Mouse (Mus musculus): ENCODE data around the gene Ndufb3. TPM values are rescaled to one million over a fixed set of nuclear protein-coding genes. Genes with fewer than 3 reads are reported as not detected.
"Not testable (repeated sequence)": the region's sequence is repeated elsewhere in the genome, so short reads cannot be mapped to it uniquely, and the experiment has no call there.

The Ndufb3 gene
- polyA plus RNA-seq, 1 experiment from 2014 or later = 155 TPM

- Histone ChIP-seq H3K27me3 (no peaks in the 10 kb centered on the region), H3K9me3 (no peaks in the 10 kb centered on the region), H3K36me3 (no peaks in the 10 kb centered on the region), H3K4me3 (replicated peaks) (peak overlapping the region; percentile 86), H3K4me1 (replicated peaks) (peaks cover 12% of the 10 kb centered on the region), H3K27ac (peak overlapping the region; percentile 73; the same call in 1 of the 2 replicates), H3K9ac (replicated peaks) (peak overlapping the region; percentile 91), H3K4me2 (peak overlapping the region; percentile 87)
- 7% methylated on average over 29 of the region's 36 CpGs for WGBS
- ATAC-seq (ENCODE audit: insufficient number of reproducible peaks, insufficient read depth, low FRiP score, low TSS enrichment, low read depth) = peak; percentile 60
These were observed 612 bp upstream of the Ndufb3 start for GRCm38 (mm10) chr1:58585373-58586170.

GRCm38 (mm10) chr1:58587491-58587890, 1.3 kb downstream of the Ndufb3 start:
- no peak overlapping the region for H3K9ac ChIP-seq (replicated peaks)
- H3K27me3 ChIP-seq = no peaks in the 10 kb centered on the region
- H3K36me3 ChIP-seq = peaks cover 10% of the 10 kb centered on the region; the same call in 1 of the 2 replicates
- peak overlapping the region; percentile 87 for H3K4me2 ChIP-seq
- no peaks in the 10 kb centered on the region for H3K9me3 ChIP-seq
- no peak overlapping the region for H3K27ac ChIP-seq
- 84% methylated on average over 1 of the region's 1 CpGs for WGBS
- no peak for ATAC-seq (ENCODE audit: insufficient number of reproducible peaks, insufficient read depth, low FRiP score, low TSS enrichment, low read depth)
- peaks cover 12% of the 10 kb centered on the region for H3K4me1 ChIP-seq (replicated peaks)
- peak overlapping the region; percentile 86 for H3K4me3 ChIP-seq (replicated peaks)

- Histone ChIP-seq H3K4me3 (replicated peaks) (no peak overlapping the region), H3K27me3 (no peaks in the 10 kb centered on the region), H3K4me1 (replicated peaks) (no peaks in the 10 kb centered on the region), H3K27ac (no peak overlapping the region), H3K36me3 (no peaks in the 10 kb centered on the region), H3K9ac (replicated peaks) (no peak overlapping the region), H3K4me2 (no peak overlapping the region), H3K9me3 (no peaks in the 10 kb centered on the region)
- WGBS = 77% methylated on average over 4 of the region's 4 CpGs
- ATAC-seq (ENCODE audit: insufficient number of reproducible peaks, insufficient read depth, low FRiP score, low TSS enrichment, low read depth) = no peak
These were observed 16.5 kb downstream of the Ndufb3 start for GRCm38 (mm10) chr1:58602681-58603080.

GRCm38 (mm10) chr1:58603738-58604137, 17.6 kb downstream of the Ndufb3 start:
- no peak for ATAC-seq (ENCODE audit: insufficient number of reproducible peaks, insufficient read depth, low FRiP score, low TSS enrichment, low read depth)
- Histone ChIP-seq H3K27ac (no peak overlapping the region), H3K36me3 (no peaks in the 10 kb centered on the region), H3K9me3 (no peaks in the 10 kb centered on the region), H3K4me2 (no peak overlapping the region), H3K9ac (replicated peaks) (no peak overlapping the region), H3K4me1 (replicated peaks) (no peaks in the 10 kb centered on the region), H3K4me3 (replicated peaks) (no peak overlapping the region), H3K27me3 (no peaks in the 10 kb centered on the region)
- WGBS = 87% methylated on average over 4 of the region's 4 CpGs

- not testable (repeated sequence) for H3K4me1 ChIP-seq (replicated peaks); H3K9ac ChIP-seq (replicated peaks); H3K4me3 ChIP-seq (replicated peaks); H3K9me3 ChIP-seq; H3K27ac ChIP-seq; ATAC-seq (ENCODE audit: insufficient number of reproducible peaks, insufficient read depth, low FRiP score, low TSS enrichment, low read depth); H3K36me3 ChIP-seq; H3K4me2 ChIP-seq; H3K27me3 ChIP-seq
- 84% methylated on average over 5 of the region's 5 CpGs for WGBS
These were observed 23.4 kb downstream of the Ndufb3 start for GRCm38 (mm10) chr1:58609591-58609990.

- Histone ChIP-seq H3K27me3 (no peaks in the 10 kb centered on the region), H3K9me3 (no peaks in the 10 kb centered on the region), H3K4me1 (replicated peaks) (no peaks in the 10 kb centered on the region), H3K9ac (replicated peaks) (no peak overlapping the region), H3K36me3 (no peaks in the 10 kb centered on the region), H3K4me3 (replicated peaks) (no peak overlapping the region), H3K27ac (no peak overlapping the region), H3K4me2 (no peak overlapping the region)
- WGBS = 85% methylated on average over 1 of the region's 1 CpGs
- ATAC-seq (ENCODE audit: insufficient number of reproducible peaks, insufficient read depth, low FRiP score, low TSS enrichment, low read depth) = no peak
These were observed 24.0 kb downstream of the Ndufb3 start for GRCm38 (mm10) chr1:58610166-58610565.

- no peak overlapping the region for H3K4me3 ChIP-seq (replicated peaks)
- no peak overlapping the region for H3K9ac ChIP-seq (replicated peaks)
- 36% methylated on average over 1 of the region's 1 CpGs for WGBS
- H3K27ac ChIP-seq = no peak overlapping the region
- H3K36me3 ChIP-seq = no peaks in the 10 kb centered on the region
- no peaks in the 10 kb centered on the region for H3K4me1 ChIP-seq (replicated peaks)
- no peaks in the 10 kb centered on the region for H3K9me3 ChIP-seq
- H3K4me2 ChIP-seq = no peak overlapping the region
- no peak for ATAC-seq (ENCODE audit: insufficient number of reproducible peaks, insufficient read depth, low FRiP score, low TSS enrichment, low read depth)
- H3K27me3 ChIP-seq = no peaks in the 10 kb centered on the region
These were observed 24.4 kb downstream of the Ndufb3 start for GRCm38 (mm10) chr1:58610611-58611010.

GRCm38 (mm10) chr1:58613786-58614185, 27.6 kb downstream of the Ndufb3 start:
- Histone ChIP-seq H3K36me3 (no peaks in the 10 kb centered on the region), H3K4me3 (replicated peaks) (no peak overlapping the region), H3K9me3 (no peaks in the 10 kb centered on the region), H3K4me1 (replicated peaks) (no peaks in the 10 kb centered on the region), H3K27me3 (no peaks in the 10 kb centered on the region), H3K9ac (replicated peaks) (no peak overlapping the region), H3K4me2 (no peak overlapping the region), H3K27ac (no peak overlapping the region)
- 78% methylated on average over 6 of the region's 6 CpGs for WGBS
- ATAC-seq (ENCODE audit: insufficient number of reproducible peaks, insufficient read depth, low FRiP score, low TSS enrichment, low read depth) = no peak

- H3K4me2 ChIP-seq = no peak overlapping the region
- WGBS = 81% methylated on average over 3 of the region's 3 CpGs
- no peak for ATAC-seq (ENCODE audit: insufficient number of reproducible peaks, insufficient read depth, low FRiP score, low TSS enrichment, low read depth)
- no peak overlapping the region for H3K9ac ChIP-seq (replicated peaks)
- H3K36me3 ChIP-seq = no peaks in the 10 kb centered on the region
- H3K9me3 ChIP-seq = no peaks in the 10 kb centered on the region
- H3K4me1 ChIP-seq (replicated peaks) = no peaks in the 10 kb centered on the region
- no peak overlapping the region for H3K27ac ChIP-seq
- no peaks in the 10 kb centered on the region for H3K27me3 ChIP-seq
- H3K4me3 ChIP-seq (replicated peaks) = no peak overlapping the region
These were observed 28.2 kb downstream of the Ndufb3 start for GRCm38 (mm10) chr1:58614424-58614823.

GRCm38 (mm10) chr1:58615146-58615545, 29.0 kb downstream of the Ndufb3 start:
- no peak overlapping the region for H3K9ac ChIP-seq (replicated peaks)
- no peak overlapping the region for H3K4me3 ChIP-seq (replicated peaks)
- no peak overlapping the region for H3K27ac ChIP-seq
- H3K4me1 ChIP-seq (replicated peaks) = no peaks in the 10 kb centered on the region
- 83% methylated on average over 4 of the region's 4 CpGs for WGBS
- H3K27me3 ChIP-seq = no peaks in the 10 kb centered on the region
- no peaks in the 10 kb centered on the region for H3K9me3 ChIP-seq
- no peaks in the 10 kb centered on the region for H3K36me3 ChIP-seq
- no peak overlapping the region for H3K4me2 ChIP-seq
- ATAC-seq (ENCODE audit: insufficient number of reproducible peaks, insufficient read depth, low FRiP score, low TSS enrichment, low read depth) = no peak

- 74% methylated on average over 3 of the region's 3 CpGs for WGBS
- no peaks in the 10 kb centered on the region for H3K9me3 ChIP-seq
- H3K36me3 ChIP-seq = no peaks in the 10 kb centered on the region
- no peak overlapping the region for H3K4me3 ChIP-seq (replicated peaks)
- H3K4me2 ChIP-seq = no peak overlapping the region
- no peak overlapping the region for H3K9ac ChIP-seq (replicated peaks)
- H3K27me3 ChIP-seq = no peaks in the 10 kb centered on the region
- H3K27ac ChIP-seq = no peak overlapping the region
- ATAC-seq (ENCODE audit: insufficient number of reproducible peaks, insufficient read depth, low FRiP score, low TSS enrichment, low read depth) = no peak
- no peaks in the 10 kb centered on the region for H3K4me1 ChIP-seq (replicated peaks)
These were observed 30.0 kb downstream of the Ndufb3 start for GRCm38 (mm10) chr1:58616176-58616575.

GRCm38 (mm10) chr1:58617076-58617475, 30.9 kb downstream of the Ndufb3 start:
- WGBS = 75% methylated on average over 5 of the region's 5 CpGs
- Histone ChIP-seq H3K4me3 (replicated peaks) (no peak overlapping the region), H3K27me3 (no peaks in the 10 kb centered on the region), H3K27ac (no peak overlapping the region), H3K9me3 (no peaks in the 10 kb centered on the region), H3K4me1 (replicated peaks) (no peaks in the 10 kb centered on the region), H3K4me2 (no peak overlapping the region), H3K36me3 (no peaks in the 10 kb centered on the region), H3K9ac (replicated peaks) (no peak overlapping the region)
- ATAC-seq (ENCODE audit: insufficient number of reproducible peaks, insufficient read depth, low FRiP score, low TSS enrichment, low read depth) = no peak

Data from limb, embryonic 12.5 days (tissue).